Mouse (Mus musculus): ENCODE results near the gene Atn1. TPM values are rescaled to one million over a fixed set of nuclear protein-coding genes. Genes with fewer than 3 reads are reported as not detected.

The Atn1 gene
- total and polyA plus RNA-seq, 3 experiments, result 1.9 to 58.8 (median 58.7) TPM

- Histone ChIP-seq H3K27me3 (ENCODE audit: insufficient read depth, low read length) (no peaks in the 10 kb centered on the region), H3K4me3 (ENCODE audit: low read depth, low read length) (no peak overlapping the region; the same call in 1 of the 2 replicates), H3K36me3 (replicated peaks) (peaks cover 70% of the 10 kb centered on the region), H3K4me1 (ENCODE audit: insufficient read depth, low read depth, low read length) (peaks cover 88% of the 10 kb centered on the region), H3K9me3 (replicated peaks) (no peaks in the 10 kb centered on the region)
- TF ChIP-seq TAL1 (conservative IDR thresholded peaks at IDR 0.05; ENCODE audit: low read depth, low read length) (no peak), GATA1 (IDR thresholded peaks at IDR 0.05; ENCODE audit: borderline replicate concordance, low read length) (no peak), CTCF (IDR thresholded peaks at IDR 0.05; ENCODE audit: low read depth, low read length) (no peak), GATA2 (IDR thresholded peaks at IDR 0.05; ENCODE audit: borderline replicate concordance, low read depth, low read length) (no peak), POLR2AphosphoS5 (IDR thresholded peaks at IDR 0.05; ENCODE audit: insufficient replicate concordance, low read depth, low read length) (no peak)
- DNase-seq (ENCODE audit: low spot score) (no peak), ATAC-seq (ENCODE audit: extremely low read depth, insufficient number of reproducible peaks, low FRiP score, poor library complexity, severe bottlenecking) (0 out of 2 replicates have a peak, but pooled peaks have one; percentile 9)
Measured at GRCm38 (mm10) chr6:124729850-124730705, 26.2 kb downstream of the Atn1 start.

GRCm38 (mm10) chr6:124728621-124729020 lies 27.7 kb downstream of the Atn1 start:
- TF ChIP-seq POLR2AphosphoS5 (IDR thresholded peaks at IDR 0.05; ENCODE audit: insufficient replicate concordance, low read depth, low read length), result no peak
- H3K4me1 ChIP-seq (ENCODE audit: insufficient read depth, low read depth, low read length), result peaks cover 91% of the 10 kb centered on the region
- no peak for DNase-seq (ENCODE audit: low spot score)
- peak overlapping the region; percentile 1; the same call in 1 of the 2 replicates for H3K4me3 ChIP-seq (ENCODE audit: low read depth, low read length)
- H3K9me3 ChIP-seq (replicated peaks), result no peaks in the 10 kb centered on the region
- H3K36me3 ChIP-seq (replicated peaks), result peaks cover 84% of the 10 kb centered on the region
- no peaks in the 10 kb centered on the region for H3K27me3 ChIP-seq (ENCODE audit: insufficient read depth, low read length)
- no peak for ATAC-seq (ENCODE audit: extremely low read depth, insufficient number of reproducible peaks, low FRiP score, poor library complexity, severe bottlenecking)

- Histone ChIP-seq H3K9me3 (replicated peaks) (no peaks in the 10 kb centered on the region), H3K4me1 (ENCODE audit: insufficient read depth, low read depth, low read length) (peaks cover 86% of the 10 kb centered on the region), H3K27me3 (ENCODE audit: insufficient read depth, low read length) (no peaks in the 10 kb centered on the region), H3K36me3 (replicated peaks) (peaks cover 90% of the 10 kb centered on the region), H3K4me3 (ENCODE audit: low read depth, low read length) (peak overlapping the region; percentile 63; the same call in 1 of the 2 replicates)
- ATAC-seq (ENCODE audit: extremely low read depth, insufficient number of reproducible peaks, low FRiP score, poor library complexity, severe bottlenecking), result peak; percentile 22; the same call in 1 of the 2 replicates
- no peak for DNase-seq (ENCODE audit: low spot score)
- TF ChIP-seq POLR2AphosphoS5 (IDR thresholded peaks at IDR 0.05; ENCODE audit: insufficient replicate concordance, low read depth, low read length) (no peak), TAL1 (conservative IDR thresholded peaks at IDR 0.05; ENCODE audit: low read depth, low read length) (no peak), GATA1 (IDR thresholded peaks at IDR 0.05; ENCODE audit: borderline replicate concordance, low read length) (no peak), GATA2 (IDR thresholded peaks at IDR 0.05; ENCODE audit: borderline replicate concordance, low read depth, low read length) (no peak), CTCF (IDR thresholded peaks at IDR 0.05; ENCODE audit: low read depth, low read length) (no peak)
Measured at GRCm38 (mm10) chr6:124724472-124724871, 31.9 kb downstream of the Atn1 start.

GRCm38 (mm10) chr6:124723541-124723940 lies 32.8 kb downstream of the Atn1 start:
- TF ChIP-seq CTCF (IDR thresholded peaks at IDR 0.05; ENCODE audit: low read depth, low read length), result no peak
- no peak for TF ChIP-seq GATA2 (IDR thresholded peaks at IDR 0.05; ENCODE audit: borderline replicate concordance, low read depth, low read length)
- no peak for TF ChIP-seq TAL1 (conservative IDR thresholded peaks at IDR 0.05; ENCODE audit: low read depth, low read length)
- TF ChIP-seq POLR2AphosphoS5 (IDR thresholded peaks at IDR 0.05; ENCODE audit: insufficient replicate concordance, low read depth, low read length), result no peak
- TF ChIP-seq GATA1 (IDR thresholded peaks at IDR 0.05; ENCODE audit: borderline replicate concordance, low read length), result no peak
- ATAC-seq (ENCODE audit: extremely low read depth, insufficient number of reproducible peaks, low FRiP score, poor library complexity, severe bottlenecking) (no peak), DNase-seq (ENCODE audit: low spot score) (no peak)
- peaks cover 88% of the 10 kb centered on the region for H3K4me1 ChIP-seq (ENCODE audit: insufficient read depth, low read depth, low read length)
- H3K36me3 ChIP-seq (replicated peaks), result peaks cover 89% of the 10 kb centered on the region
- H3K9me3 ChIP-seq (replicated peaks), result no peaks in the 10 kb centered on the region
- no peaks in the 10 kb centered on the region for H3K27me3 ChIP-seq (ENCODE audit: insufficient read depth, low read length)
- H3K4me3 ChIP-seq (ENCODE audit: low read depth, low read length), result no peak overlapping the region; the same call in 1 of the 2 replicates

GRCm38 (mm10) chr6:124722876-124723473 lies 33.3 kb downstream of the Atn1 start:
- TF ChIP-seq GATA1 (IDR thresholded peaks at IDR 0.05; ENCODE audit: borderline replicate concordance, low read length) (no peak), POLR2AphosphoS5 (IDR thresholded peaks at IDR 0.05; ENCODE audit: insufficient replicate concordance, low read depth, low read length) (no peak), CTCF (IDR thresholded peaks at IDR 0.05; ENCODE audit: low read depth, low read length) (no peak), GATA2 (IDR thresholded peaks at IDR 0.05; ENCODE audit: borderline replicate concordance, low read depth, low read length) (no peak), TAL1 (conservative IDR thresholded peaks at IDR 0.05; ENCODE audit: low read depth, low read length) (no peak)
- Histone ChIP-seq H3K36me3 (replicated peaks) (peaks cover 89% of the 10 kb centered on the region), H3K9me3 (replicated peaks) (no peaks in the 10 kb centered on the region), H3K4me3 (ENCODE audit: low read depth, low read length) (no peak overlapping the region; the same call in 1 of the 2 replicates), H3K27me3 (ENCODE audit: insufficient read depth, low read length) (no peaks in the 10 kb centered on the region), H3K4me1 (ENCODE audit: insufficient read depth, low read depth, low read length) (peaks cover 88% of the 10 kb centered on the region)
- DNase-seq (ENCODE audit: low spot score) (no peak), ATAC-seq (ENCODE audit: extremely low read depth, insufficient number of reproducible peaks, low FRiP score, poor library complexity, severe bottlenecking) (no peak)

- DNase-seq (ENCODE audit: low spot score), result no peak
- H3K4me3 ChIP-seq (ENCODE audit: low read depth, low read length), result peak overlapping the region; percentile 8; the same call in 1 of the 2 replicates
- H3K36me3 ChIP-seq (replicated peaks), result peaks cover 91% of the 10 kb centered on the region
- no peaks in the 10 kb centered on the region for H3K27me3 ChIP-seq (ENCODE audit: insufficient read depth, low read length)
- peaks cover 93% of the 10 kb centered on the region for H3K4me1 ChIP-seq (ENCODE audit: insufficient read depth, low read depth, low read length)
- ATAC-seq (ENCODE audit: extremely low read depth, insufficient number of reproducible peaks, low FRiP score, poor library complexity, severe bottlenecking), result no peak
- TF ChIP-seq GATA2 (IDR thresholded peaks at IDR 0.05; ENCODE audit: borderline replicate concordance, low read depth, low read length) (no peak), CTCF (IDR thresholded peaks at IDR 0.05; ENCODE audit: low read depth, low read length) (no peak), POLR2AphosphoS5 (IDR thresholded peaks at IDR 0.05; ENCODE audit: insufficient replicate concordance, low read depth, low read length) (no peak)
- no peaks in the 10 kb centered on the region for H3K9me3 ChIP-seq (replicated peaks)
Measured at GRCm38 (mm10) chr6:124720904-124721303, 35.4 kb downstream of the Atn1 start.

Data from G1E (cell line).